Mouse (Mus musculus): ENCODE measurements around the gene Sept12.

- TF ChIP-seq GATA1 (IDR thresholded peaks at IDR 0.05; ENCODE audit: borderline replicate concordance, low read length): no peak
- no peak for TF ChIP-seq FLI1 (IDR thresholded peaks at IDR 0.05; ENCODE audit: low read length)
These were observed 34.3 kb downstream of the Sept12 start for GRCm38 (mm10) chr16:4963346-4963745.

All from megakaryocyte, embryonic 14.5 days (primary cell).